Mouse (Mus musculus) bone marrow macrophage, adult 2 months (primary cell): ENCODE data around the gene Grin2c.

Experiments
- CTCF ChIP-seq: IDR thresholded peaks from 2 replicates; pipeline ENCODE4 v1.5.1; 2012; ENCODE audit warnings: low read depth, mild to moderate bottlenecking, low read length, moderate library complexity
- POLR2A ChIP-seq: IDR thresholded peaks from 2 replicates; pipeline ENCODE4 v1.6.1; 2012; ENCODE audit warnings: mild to moderate bottlenecking, low read depth, low read length, borderline replicate concordance

DNA sequence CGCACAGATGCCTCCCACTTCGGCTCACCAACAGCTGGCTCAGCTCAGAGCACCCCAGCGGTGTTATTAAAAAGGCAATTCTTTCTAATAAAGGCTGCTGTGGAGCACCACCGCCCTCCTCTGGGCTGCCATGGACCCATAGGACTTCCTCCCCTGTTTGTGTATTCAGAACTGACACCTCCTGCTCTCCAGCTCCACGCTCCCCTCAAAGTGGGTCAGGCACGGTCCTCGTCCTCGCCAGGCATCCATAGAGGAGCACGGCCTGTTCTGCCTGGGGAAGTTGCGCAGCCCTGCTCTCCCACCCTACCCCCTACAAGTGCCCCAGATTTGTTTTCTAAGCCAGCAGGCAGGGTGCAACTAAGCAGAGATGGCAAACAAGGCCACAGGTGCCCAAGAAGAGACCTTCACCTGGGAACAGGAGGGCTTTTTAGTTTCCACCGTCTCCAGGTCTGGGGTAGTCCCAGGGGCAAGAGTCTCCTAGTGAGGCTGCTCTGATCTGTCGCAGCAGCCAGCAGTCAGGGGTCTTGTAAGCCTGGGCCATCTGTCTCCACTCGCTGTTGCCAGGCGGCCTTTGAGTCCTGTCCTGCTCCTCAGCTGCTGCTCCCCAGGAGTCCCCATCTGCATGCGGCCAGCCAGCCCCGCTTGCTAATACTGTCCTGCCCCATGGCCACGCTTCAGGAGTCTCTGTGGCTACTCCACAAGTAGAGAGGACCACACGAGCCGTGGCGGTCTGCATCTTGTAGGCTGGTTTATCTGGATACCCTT, 33.3 kb downstream of the Grin2c start:
- no peak for TF ChIP-seq CTCF
- no peak for TF ChIP-seq POLR2A
